Mouse (Mus musculus): ENCODE measurements around the gene Nck2. TPM values are rescaled to one million over a fixed set of nuclear protein-coding genes. Genes with fewer than 3 reads are reported as not detected.

The Nck2 gene
- total RNA-seq, 2 experiments from 2014 or later: 3.0 to 5.4 TPM

DNA sequence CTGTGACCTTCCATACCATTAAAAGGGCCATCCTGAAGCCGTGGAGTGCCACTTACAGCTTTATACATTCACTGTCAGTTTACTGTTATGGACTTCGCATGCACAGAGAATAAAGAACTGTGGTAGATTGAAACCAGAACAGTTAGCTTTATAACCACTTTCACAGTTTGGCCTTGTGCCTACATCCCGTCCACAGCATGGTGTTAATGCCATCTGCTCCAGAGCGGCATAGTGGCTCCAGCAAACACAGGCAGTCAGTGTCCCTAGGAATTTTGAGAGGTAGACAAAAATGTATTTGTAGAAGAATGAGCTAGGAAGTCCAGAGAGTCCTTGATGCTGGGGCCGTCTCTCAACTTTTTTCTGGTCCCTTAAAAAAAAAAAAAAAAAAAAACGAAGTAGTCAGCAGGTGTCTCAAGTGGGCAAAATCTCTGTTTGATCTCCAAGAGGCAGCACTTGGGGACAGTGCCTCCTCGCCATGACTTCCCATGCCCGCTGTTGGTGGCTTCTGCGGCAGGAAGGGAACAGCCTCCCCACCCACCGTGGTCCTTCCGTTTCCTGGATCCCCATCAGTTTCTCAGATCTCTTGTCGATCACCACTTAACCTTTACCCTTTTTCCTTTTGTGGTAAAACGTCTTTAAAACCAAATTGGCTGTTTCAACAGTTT is 117.8 kb downstream of the Nck2 start:
- ATAC-seq (ENCODE audit: poor library complexity, severe bottlenecking): peak; percentile 69

DNA sequence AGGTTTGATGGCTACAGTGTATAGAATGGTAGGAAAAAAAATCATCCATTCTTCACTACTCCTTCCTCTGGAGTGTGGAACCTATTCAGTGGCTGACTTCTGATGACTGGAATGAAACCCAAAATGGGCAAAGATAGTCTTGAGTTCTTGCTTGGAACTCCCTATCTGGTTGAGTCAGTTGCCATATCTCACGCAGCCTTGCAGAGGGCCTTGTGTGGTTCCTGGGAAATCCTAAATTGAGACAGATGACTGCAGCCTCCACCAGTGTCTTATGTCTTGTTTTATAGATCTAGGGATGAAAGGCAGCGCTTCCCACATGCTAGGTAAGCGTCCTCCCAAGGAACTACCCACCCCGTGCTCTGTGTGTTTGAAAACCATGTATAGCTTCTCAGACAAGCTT is 120.9 kb downstream of the Nck2 start:
- ATAC-seq (ENCODE audit: poor library complexity, severe bottlenecking): no peak

DNA sequence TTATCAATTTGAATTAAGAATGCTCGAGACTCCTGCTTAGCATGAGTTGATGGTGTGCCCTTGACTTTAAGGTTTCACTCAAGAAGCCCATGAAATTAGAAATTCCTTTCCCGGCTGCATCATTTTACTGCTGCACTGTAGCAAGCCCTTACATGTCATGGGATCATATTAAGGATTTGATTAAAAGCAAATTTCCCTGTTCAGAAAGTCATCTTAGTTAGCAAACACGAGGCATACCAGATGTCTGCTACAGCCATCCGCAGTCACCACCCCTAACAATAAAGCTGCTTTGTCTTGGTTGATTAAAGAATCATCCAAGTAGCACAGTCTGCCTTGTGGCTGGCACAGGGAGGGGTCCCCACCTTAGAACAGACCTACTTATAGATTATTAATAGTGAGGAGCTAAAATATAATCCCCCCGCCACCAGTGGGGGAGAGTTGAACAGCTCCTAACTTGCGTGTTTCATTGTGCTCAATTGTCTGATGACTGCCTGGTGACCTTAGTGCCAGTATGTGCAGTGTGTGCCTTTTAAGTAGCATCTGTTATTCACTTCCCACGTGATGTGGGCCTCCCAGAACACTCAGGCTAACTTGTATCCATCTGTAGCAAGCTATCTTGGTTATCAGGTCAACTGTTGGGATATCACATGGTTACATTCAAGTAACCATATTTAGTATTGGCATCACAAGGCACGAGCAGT is 122.4 kb downstream of the Nck2 start:
- no peak for ATAC-seq (ENCODE audit: poor library complexity, severe bottlenecking)

DNA sequence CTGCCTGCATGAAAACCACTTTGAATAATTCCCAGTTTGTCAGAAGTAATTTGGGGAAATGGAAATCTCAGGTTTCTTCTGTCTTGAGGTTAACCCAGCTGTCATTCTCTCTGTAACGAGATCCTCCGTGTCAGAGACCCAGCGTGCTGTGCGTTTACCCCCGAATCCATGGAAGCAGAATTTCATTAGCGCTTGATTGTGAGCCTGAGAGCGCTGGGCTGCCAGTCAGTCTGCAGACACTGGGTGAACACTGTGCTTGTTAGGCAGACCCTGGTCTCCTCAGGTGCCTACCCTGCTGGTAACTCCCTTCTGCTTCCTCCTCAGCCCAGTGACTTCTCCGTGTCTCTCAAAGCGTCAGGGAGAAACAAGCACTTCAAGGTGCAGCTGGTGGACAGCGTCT is 124.4 kb downstream of the Nck2 start:
- ATAC-seq (ENCODE audit: poor library complexity, severe bottlenecking): no peak

DNA sequence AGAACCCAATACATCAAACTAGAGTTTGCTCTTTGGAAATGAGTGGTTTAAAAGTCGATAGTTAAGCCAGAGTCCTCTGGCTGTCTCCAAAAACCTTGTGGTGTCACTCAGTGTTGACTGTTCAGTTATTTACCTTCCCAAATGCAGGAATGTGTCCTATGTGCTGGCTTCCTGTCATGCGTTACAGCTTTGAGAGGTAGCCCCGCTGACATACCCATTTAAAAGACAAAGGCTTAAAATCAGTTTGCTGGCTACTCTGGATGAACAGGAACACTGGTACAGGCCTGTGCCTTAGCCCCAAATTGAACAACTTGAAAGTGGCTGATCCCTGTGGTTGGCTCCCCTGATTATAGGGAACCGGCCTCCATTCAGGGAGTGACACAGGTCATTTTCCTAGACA is 126.7 kb downstream of the Nck2 start:
- ATAC-seq (ENCODE audit: poor library complexity, severe bottlenecking): no peak

DNA sequence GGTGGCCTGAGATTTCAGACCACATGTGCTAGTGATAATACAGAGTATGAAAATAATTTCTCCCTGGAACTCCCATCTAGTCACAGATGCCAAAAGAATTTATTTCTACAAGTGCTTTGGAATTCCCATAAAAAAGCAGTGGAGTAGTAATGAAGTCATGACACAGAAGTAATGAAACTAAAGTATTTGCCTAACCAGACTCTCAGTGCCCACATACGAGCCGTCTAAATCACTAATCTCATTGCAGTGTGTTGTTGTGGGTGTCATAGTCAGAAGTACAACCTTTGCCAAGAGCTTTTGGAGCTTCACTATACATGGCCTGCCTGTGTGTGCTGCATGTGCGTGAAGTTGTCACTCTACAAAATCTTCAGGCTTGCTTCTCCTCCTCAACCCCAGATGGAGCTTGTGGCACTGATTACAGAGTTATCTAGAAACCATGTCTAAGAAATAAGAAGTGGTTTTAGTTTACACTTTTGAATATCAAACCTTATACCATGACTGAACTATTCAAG is 130.5 kb downstream of the Nck2 start:
- ATAC-seq (ENCODE audit: poor library complexity, severe bottlenecking): no peak

DNA sequence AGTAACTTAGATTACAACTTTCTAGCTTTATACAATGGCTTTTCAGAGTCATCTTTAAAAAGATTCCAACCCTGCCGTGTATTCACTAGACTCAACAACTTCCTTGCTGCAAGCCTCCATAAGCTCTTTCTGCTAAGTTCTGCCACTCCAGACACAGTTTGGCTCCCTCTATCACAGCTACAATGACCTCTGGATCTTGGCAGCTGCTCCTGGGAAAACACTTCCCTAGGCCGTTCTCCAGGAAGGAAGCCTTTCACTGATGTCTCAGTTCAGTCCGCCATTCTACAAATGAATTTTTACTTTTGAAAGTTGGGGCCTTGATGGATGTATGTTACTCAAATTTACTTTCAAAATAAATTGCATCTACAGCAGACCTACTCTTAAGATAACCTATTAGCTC is 133.0 kb downstream of the Nck2 start:
- no peak for ATAC-seq (ENCODE audit: poor library complexity, severe bottlenecking)

DNA sequence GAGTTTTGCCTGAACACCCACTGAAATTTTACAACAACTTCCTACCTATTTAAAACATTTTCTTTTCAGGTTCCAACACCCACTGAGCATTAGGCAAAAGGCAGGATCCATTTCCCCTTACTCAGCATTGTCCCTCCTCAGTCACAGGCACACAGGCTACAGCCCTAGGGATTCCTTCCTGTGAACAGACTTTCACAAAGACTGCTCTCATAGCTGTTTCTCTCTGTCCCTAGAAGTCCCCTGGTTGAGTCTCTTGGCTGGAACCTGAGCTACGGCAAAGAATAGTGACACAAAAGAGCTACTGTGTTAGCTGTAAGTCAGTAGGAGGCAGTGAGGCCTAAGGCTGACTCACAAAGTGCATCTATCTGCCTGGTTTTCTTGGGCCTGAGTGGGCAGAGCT is 139.2 kb downstream of the Nck2 start:
- ATAC-seq (ENCODE audit: poor library complexity, severe bottlenecking): no peak

DNA sequence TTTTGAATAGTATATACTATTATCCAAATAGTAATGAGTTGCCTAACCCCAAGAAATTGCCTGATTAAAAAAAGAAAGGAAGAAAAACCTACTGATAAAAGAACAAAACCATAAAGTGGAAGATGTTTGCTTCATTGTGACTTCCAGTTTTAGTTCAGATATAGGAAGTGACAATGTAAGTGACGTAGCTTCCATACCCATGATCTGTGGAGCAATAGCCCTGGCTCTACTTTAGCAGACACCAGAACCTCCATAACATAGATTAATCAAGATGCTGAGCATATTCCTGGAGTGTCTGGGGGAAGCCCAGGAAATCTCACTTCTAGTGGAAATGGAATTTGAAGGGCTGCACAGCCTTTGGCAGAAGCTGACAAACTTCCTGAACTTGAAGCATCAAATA is 144.6 kb downstream of the Nck2 start:
- peak; percentile 56 for ATAC-seq (ENCODE audit: poor library complexity, severe bottlenecking)

DNA sequence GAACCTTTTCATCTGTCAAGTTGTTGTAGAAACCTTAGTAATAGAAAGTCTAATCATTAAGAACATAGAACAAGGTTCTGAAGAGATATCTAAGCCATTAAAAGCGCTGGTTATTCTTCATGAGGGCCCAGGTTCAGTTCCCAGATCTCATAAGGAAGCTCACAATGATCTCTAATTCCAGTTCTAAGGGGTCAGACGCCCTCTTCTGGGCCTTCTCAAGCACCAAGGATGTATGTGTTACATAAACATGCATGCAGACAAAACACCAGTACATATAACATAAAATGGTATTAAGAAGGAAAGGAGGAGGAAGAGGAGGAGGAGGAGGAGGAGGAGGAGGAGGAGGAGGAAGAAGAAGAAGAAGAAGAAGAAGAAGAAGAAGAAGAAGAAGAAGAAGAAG is 145.5 kb downstream of the Nck2 start:
- no peak for ATAC-seq (ENCODE audit: poor library complexity, severe bottlenecking)

DNA sequence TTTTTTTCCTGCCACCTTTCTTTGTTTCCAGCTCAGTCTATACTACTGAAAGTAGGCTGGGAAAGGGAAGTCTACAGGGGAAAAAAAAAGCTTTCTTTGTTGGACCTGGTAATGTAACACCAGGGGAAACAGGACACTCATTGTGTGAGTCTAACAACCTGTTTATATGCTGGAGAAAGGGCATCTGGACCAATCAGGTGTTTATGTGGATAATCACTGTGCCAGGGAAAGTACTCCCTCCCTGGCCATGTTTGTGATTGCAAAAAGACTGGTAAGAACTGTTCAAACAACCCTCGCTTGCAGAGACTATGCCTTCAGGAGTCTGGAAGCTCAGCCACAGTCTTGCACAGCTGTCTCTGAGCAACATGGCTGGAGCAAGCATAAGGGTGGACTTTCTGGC is 146.3 kb downstream of the Nck2 start:
- ATAC-seq (ENCODE audit: poor library complexity, severe bottlenecking): no peak

DNA sequence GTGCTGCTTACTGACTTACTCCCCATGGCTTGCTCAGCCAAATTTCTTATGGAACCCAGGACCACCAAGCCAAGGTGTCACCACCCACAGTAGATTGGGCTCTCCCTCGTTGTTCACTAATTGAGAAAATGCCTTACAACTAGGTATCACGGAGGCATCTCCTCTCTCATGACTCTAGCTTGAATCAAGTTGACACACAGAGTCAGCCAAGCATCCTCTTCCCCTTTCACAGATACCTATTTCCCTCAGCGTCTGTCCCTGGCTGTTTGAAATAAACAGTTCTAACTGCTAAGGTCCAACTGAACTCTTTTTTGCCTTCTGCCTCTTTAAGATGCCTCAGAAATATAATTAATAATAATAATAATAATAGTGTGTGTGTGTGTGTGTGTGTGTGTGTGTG is 148.7 kb downstream of the Nck2 start:
- ATAC-seq (ENCODE audit: poor library complexity, severe bottlenecking): no peak

DNA sequence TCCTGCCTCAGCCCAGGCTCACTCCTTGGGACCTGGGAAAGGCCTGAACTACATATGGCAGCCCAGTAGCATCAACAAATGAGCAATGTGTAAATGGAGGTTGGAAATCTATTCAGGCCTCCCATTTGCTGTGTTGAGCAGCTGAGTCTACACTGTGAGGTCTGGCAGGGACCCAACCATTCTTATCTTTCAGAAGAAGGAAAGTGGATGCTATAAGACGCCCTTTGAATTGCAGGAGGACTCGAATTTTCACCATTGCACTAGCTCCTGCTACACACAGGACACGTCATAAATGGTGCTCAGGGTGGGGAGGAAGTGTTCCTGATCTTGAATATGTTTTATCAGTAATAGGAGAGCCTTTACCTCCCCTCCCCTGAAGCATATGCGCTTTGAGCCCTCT is 150.4 kb downstream of the Nck2 start:
- ATAC-seq (ENCODE audit: poor library complexity, severe bottlenecking): no peak

DNA sequence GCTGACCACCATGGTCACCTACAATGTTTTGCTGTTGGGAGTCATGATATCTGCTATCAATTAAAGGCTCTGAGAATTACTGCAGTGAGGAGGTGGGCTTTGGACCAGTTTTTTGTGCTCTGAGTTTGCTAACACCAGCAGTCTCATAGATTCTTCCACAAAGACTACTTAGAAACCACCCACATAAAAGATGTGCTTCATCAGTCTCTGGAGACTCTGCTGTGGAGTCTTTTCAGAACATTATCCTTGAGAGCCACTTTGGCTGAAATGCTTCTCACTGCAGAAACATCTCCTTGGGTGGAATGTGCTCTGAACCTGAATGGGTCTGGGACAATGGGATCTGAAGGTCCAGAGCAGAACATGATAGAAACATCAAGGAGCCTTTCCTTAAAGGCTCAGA is 153.4 kb downstream of the Nck2 start:
- no peak for ATAC-seq (ENCODE audit: poor library complexity, severe bottlenecking)

DNA sequence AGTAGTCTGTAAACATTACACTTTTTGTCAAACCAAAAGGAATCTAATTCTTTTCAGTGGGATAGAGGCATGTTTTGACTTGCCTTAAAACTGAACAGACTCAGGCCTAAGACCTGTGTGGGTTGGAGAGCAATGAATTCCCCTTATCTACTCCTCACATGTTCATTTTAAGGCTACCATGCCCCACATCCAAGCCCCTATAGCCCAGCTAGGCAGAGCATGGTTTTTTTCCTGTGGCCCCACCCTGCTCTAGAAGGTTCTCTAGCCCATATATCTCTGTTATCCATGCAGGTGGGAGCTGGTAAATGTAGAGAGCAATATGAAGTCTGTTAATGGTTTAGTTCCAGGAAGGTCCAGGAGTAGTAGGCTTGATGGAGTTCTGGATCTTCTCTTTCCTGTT is 155.1 kb downstream of the Nck2 start:
- no peak for ATAC-seq (ENCODE audit: poor library complexity, severe bottlenecking)

DNA sequence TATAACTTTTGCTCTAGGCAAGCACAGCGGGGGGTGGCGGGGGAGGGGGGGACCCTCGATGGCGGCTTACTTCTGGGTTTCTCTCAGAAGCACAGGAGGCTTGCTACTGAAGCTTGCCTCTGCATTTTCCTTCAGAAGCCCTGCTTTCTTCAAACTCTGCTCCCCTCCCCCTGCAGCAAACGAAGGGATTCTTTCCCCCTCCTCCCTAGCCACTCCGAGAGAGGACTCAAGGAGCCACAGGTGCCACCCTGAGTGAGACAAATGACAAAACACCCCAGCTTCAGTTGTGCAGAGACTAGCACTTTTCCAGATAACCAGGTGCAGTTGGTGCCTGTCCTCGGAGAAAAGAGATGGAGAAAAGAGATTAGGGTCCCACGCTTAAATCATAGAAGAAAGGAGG is 156.7 kb downstream of the Nck2 start:
- ATAC-seq (ENCODE audit: poor library complexity, severe bottlenecking): no peak

DNA sequence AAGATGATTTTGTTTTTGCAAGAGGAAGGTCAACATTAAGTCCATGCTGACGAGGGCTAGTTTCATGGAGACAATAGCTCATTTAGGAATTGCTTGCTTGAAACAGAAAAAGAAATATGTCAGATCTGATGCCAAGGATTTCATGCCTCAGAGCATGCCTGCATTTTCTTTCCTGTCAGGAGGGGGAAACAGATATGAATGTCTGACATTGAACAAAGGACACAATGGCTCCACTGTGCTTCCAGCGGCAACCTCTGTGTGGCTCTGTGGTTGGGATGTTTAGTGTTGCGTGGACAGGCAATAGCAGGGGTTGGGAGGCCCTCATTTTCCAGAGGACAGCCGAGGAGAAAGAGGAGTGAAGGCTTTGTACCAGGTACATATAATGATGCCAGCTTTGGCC is 171.6 kb downstream of the Nck2 start:
- ATAC-seq (ENCODE audit: poor library complexity, severe bottlenecking): no peak

Other genes with a start within 250 kb of the Nck2 start
- 0.64 TPM in 1 of 2 replicates, not detected in the other for gene Fhl2, start 247.6 kb upstream of the Nck2 start, total RNA-seq (2015)
- gene Fhl2, start 247.6 kb upstream of the Nck2 start, total RNA-seq (2017): 1.0 and 1.4 TPM in 2 replicates

All from megakaryocyte, adult 5-6 weeks (primary cell).